Mouse (Mus musculus) MEL (cell line): ENCODE measurements at regions not wholly inside any gene's neighbourhood (a gene's known extent, or its start where the extent isn't known, plus 50 kb on each side); places are given as distances from the start of the nearest gene placed in this dataset.

Experiments used
- DNase-seq: peaks from one replicate; pipeline ENCODE4 v3.0.0; 2011; ENCODE audit warnings: low read depth, low spot score
- H3K27ac ChIP-seq: 2 replicates; pipeline ENCODE4 v1.5.1; 2012; ENCODE audit warnings: low read depth, mild to moderate bottlenecking, control low read depth, low read length, moderate library complexity; ENCODE audit not compliant: control insufficient read depth
- H3K27me3 ChIP-seq, 2 experiments: fragments of 150-350 bp in 1 of 2; sonication (generic) in 1 of 2; 2 replicates each; pipeline ENCODE4 v1.6.1; 2012; ENCODE audit warnings: low read length in 2 of 2, mild to moderate bottlenecking in 2 of 2, improper control_type of control experiment in 1 of 2, moderate library complexity in 1 of 2; ENCODE audit not compliant: insufficient read depth in 2 of 2, control insufficient read depth in 1 of 2
- H3K36me3 ChIP-seq, 2 experiments: 2 replicates each; pipeline ENCODE4 v1.6.1; 2012 to 2014; ENCODE audit warnings: low read length in 2 of 2, improper control_type of control experiment in 1 of 2, inconsistent platforms in 1 of 2, mild to moderate bottlenecking in 1 of 2; ENCODE audit not compliant: insufficient read depth in 2 of 2, control insufficient read depth in 1 of 2
- H3K4me1 ChIP-seq, 2 experiments: fragments of 150-350 bp in 1 of 2; sonication (generic) in 1 of 2; 2 replicates each; pipeline ENCODE4 v1.6.1; 2012; ENCODE audit warnings: low read length in 2 of 2, improper control_type of control experiment in 1 of 2, mild to moderate bottlenecking in 1 of 2; ENCODE audit not compliant: insufficient read depth in 2 of 2, control insufficient read depth in 1 of 2
- H3K4me3 ChIP-seq, 2 experiments: fragments of 150-350 bp in 1 of 2; sonication (generic) in 1 of 2; 2 replicates each; pipeline ENCODE4 v1.5.1; 2012; ENCODE audit warnings: low read depth in 2 of 2, low read length in 2 of 2, mild to moderate bottlenecking in 2 of 2, moderate library complexity in 2 of 2, control low read depth in 1 of 2, improper control_type of control experiment in 1 of 2; ENCODE audit not compliant: control insufficient read depth in 1 of 2, insufficient read depth in 1 of 2
- H3K79me2 ChIP-seq: 2 replicates; pipeline ENCODE4 v1.6.1; 2012; ENCODE audit warnings: mild to moderate bottlenecking, low read length, moderate library complexity; ENCODE audit not compliant: control insufficient read depth, poor library complexity, insufficient read depth
- H3K9ac ChIP-seq: 2 replicates; pipeline ENCODE4 v1.6.1; 2012; ENCODE audit warnings: low read depth, mild to moderate bottlenecking, control low read depth, low read length, moderate library complexity; ENCODE audit not compliant: control insufficient read depth, poor library complexity, severe bottlenecking
- H3K9me3 ChIP-seq: fragments of 150-350 bp; sonication (generic); replicated peaks from 2 replicates; pipeline ENCODE4 v1.6.1; 2012; ENCODE audit warnings: mild to moderate bottlenecking, low read length, improper control_type of control experiment, moderate library complexity; ENCODE audit not compliant: insufficient read depth
- CHD1 ChIP-seq: IDR thresholded peaks from 2 replicates; pipeline ENCODE4 v1.6.1; 2012; ENCODE audit warnings: low read depth, mild to moderate bottlenecking, inconsistent platforms, low read length, improper control_type of control experiment
- CHD2 ChIP-seq: IDR thresholded peaks from 2 replicates; pipeline ENCODE4 v1.6.1; 2011; ENCODE audit warnings: low read length, improper control_type of control experiment
- EP300 ChIP-seq, 2 experiments: IDR thresholded peaks; 2 replicates each; pipeline ENCODE4 v1.6.1; 2011; ENCODE audit warnings: improper control_type of control experiment in 2 of 2, low read length in 2 of 2, low read depth in 1 of 2, mild to moderate bottlenecking in 1 of 2
- ETS1 ChIP-seq: IDR thresholded peaks from 2 replicates; pipeline ENCODE4 v1.6.1; 2012; ENCODE audit warnings: low read depth, mild to moderate bottlenecking, inconsistent platforms, low read length, improper control_type of control experiment, moderate library complexity
- GATA1 ChIP-seq: IDR thresholded peaks from 2 replicates; pipeline ENCODE4 v1.6.1; 2011; ENCODE audit warnings: low read depth, low read length, improper control_type of control experiment
- JUND ChIP-seq: IDR thresholded peaks from 2 replicates; pipeline ENCODE4 v1.6.1; 2011; ENCODE audit warnings: low read depth, mild to moderate bottlenecking, improper control_type of control experiment, low read length
- MAX ChIP-seq: IDR thresholded peaks from 2 replicates; pipeline ENCODE4 v1.6.1; 2011; ENCODE audit warnings: low read length, improper control_type of control experiment
- MAZ ChIP-seq: IDR thresholded peaks from 2 replicates; pipeline ENCODE4 v1.6.1; 2012; ENCODE audit warnings: low read depth, mild to moderate bottlenecking, inconsistent platforms, low read length, improper control_type of control experiment
- NRF1 ChIP-seq: IDR thresholded peaks from 2 replicates; pipeline ENCODE4 v1.6.1; 2014; ENCODE audit warnings: low read depth, mild to moderate bottlenecking, inconsistent platforms, low read length, improper control_type of control experiment, moderate library complexity; ENCODE audit not compliant: poor library complexity, insufficient read depth, severe bottlenecking
- POLR2A ChIP-seq, 2 experiments: IDR thresholded peaks; 2 replicates each; pipeline ENCODE4 v1.6.1; 2011 to 2012; ENCODE audit warnings: low read length in 2 of 2, mild to moderate bottlenecking in 2 of 2, control low read depth in 1 of 2, improper control_type of control experiment in 1 of 2, low read depth in 1 of 2, moderate library complexity in 1 of 2; ENCODE audit not compliant: control insufficient read depth in 1 of 2, insufficient read depth in 1 of 2, poor library complexity in 1 of 2
- POLR2AphosphoS2 ChIP-seq: IDR thresholded peaks from 2 replicates; pipeline ENCODE4 v1.6.1; 2011; ENCODE audit warnings: low read length, improper control_type of control experiment
- RCOR1 ChIP-seq: IDR thresholded peaks from 2 replicates; pipeline ENCODE4 v1.6.1; 2012; ENCODE audit warnings: low read depth, mild to moderate bottlenecking, inconsistent platforms, low read length, improper control_type of control experiment
- SIN3A ChIP-seq: IDR thresholded peaks from 2 replicates; pipeline ENCODE4 v1.6.1; 2012; ENCODE audit warnings: low read length, improper control_type of control experiment, inconsistent platforms
- SMC3 ChIP-seq: IDR thresholded peaks from 2 replicates; pipeline ENCODE4 v1.6.1; 2011; ENCODE audit warnings: low read depth, low read length, improper control_type of control experiment
- USF1 ChIP-seq: IDR thresholded peaks from 2 replicates; pipeline ENCODE4 v1.6.1; 2014; ENCODE audit warnings: low read depth, mild to moderate bottlenecking, inconsistent platforms, low read length, improper control_type of control experiment, moderate library complexity
- ZMIZ1 ChIP-seq: IDR thresholded peaks from 2 replicates; pipeline ENCODE4 v1.6.1; 2012; ENCODE audit warnings: low read depth, mild to moderate bottlenecking, inconsistent platforms, low read length, improper control_type of control experiment, moderate library complexity

- Histone ChIP-seq H3K36me3 (no peaks in the 10 kb centered on the region), H3K4me1 (no peaks in the 10 kb centered on the region), H3K27ac (no peak overlapping the region), H3K27me3 (peaks cover 0 to 2% of the 10 kb centered on the region in 2 experiments; a peak in 1 of 4 replicates), H3K9me3 (no peaks in the 10 kb centered on the region), H3K79me2 (no peaks in the 10 kb centered on the region), H3K9ac (no peak overlapping the region), H3K4me3 (no peak overlapping the region)
- DNase-seq: no peak
- TF ChIP-seq JUND (no peak), RCOR1 (0 out of 2 replicates have a peak, but pooled peaks have one; percentile 16), CHD1 (no peak)
Observed at GRCm38 (mm10) chr13:101501061-101501460, 267.0 kb downstream of the Pik3r1 start.

- Histone ChIP-seq H3K4me1 (no peaks in the 10 kb centered on the region), H3K4me3 (no peak overlapping the region), H3K27ac (no peak overlapping the region), H3K36me3 (no peaks in the 10 kb centered on the region), H3K9ac (no peak overlapping the region), H3K79me2 (no peaks in the 10 kb centered on the region), H3K27me3 (no peaks in the 10 kb centered on the region; a peak in 1 of 4 replicates), H3K9me3 (no peaks in the 10 kb centered on the region)
- TF ChIP-seq POLR2AphosphoS2 (no peak), CHD2 (no peak), NRF1 (no peak), SMC3 (no peak), MAX (no peak), POLR2A (IDR thresholded peaks at IDR 0.05; ENCODE audit: control insufficient read depth in 1 of 2, insufficient read depth in 1 of 2, low read depth in 1 of 2, low read length in 2 of 2, poor library complexity in 1 of 2) (no peak), EP300 (IDR thresholded peaks at IDR 0.05; ENCODE audit: low read depth in 1 of 2, low read length in 2 of 2) (no peak), SIN3A (no peak), ZMIZ1 (no peak), MAZ (no peak), ETS1 (no peak), USF1 (no peak)
- DNase-seq: no peak
Observed at GRCm38 (mm10) chr13:101491835-101492234, 276.2 kb downstream of the Pik3r1 start.

GRCm38 (mm10) chr13:101490961-101491360, 277.1 kb downstream of the Pik3r1 start:
- no peaks in the 10 kb centered on the region; a peak in 1 of 4 replicates for H3K27me3 ChIP-seq
- no peaks in the 10 kb centered on the region for H3K79me2 ChIP-seq
- H3K9ac ChIP-seq: no peak overlapping the region
- H3K36me3 ChIP-seq: no peaks in the 10 kb centered on the region
- no peak for DNase-seq
- no peak overlapping the region for H3K4me3 ChIP-seq
- H3K27ac ChIP-seq: no peak overlapping the region
- TF ChIP-seq GATA1: no peak
- no peaks in the 10 kb centered on the region for H3K4me1 ChIP-seq
- H3K9me3 ChIP-seq: no peaks in the 10 kb centered on the region
